Mouse (Mus musculus) liver, postnatal 0 days (tissue): Measurements from ENCODE around the gene Psd4.

ENCODE experiments used
- CTCF ChIP-seq: sonication (generic); IDR thresholded peaks from 2 replicates; pipeline ENCODE4 v1.5.1; 2016; ENCODE audit warnings: antibody characterized with exemption, low read depth
- EP300 ChIP-seq: IDR thresholded peaks from 2 replicates; pipeline ENCODE4 v1.6.1; 2016; ENCODE audit warnings: antibody characterized with exemption, low read depth, mild to moderate bottlenecking

DNA sequence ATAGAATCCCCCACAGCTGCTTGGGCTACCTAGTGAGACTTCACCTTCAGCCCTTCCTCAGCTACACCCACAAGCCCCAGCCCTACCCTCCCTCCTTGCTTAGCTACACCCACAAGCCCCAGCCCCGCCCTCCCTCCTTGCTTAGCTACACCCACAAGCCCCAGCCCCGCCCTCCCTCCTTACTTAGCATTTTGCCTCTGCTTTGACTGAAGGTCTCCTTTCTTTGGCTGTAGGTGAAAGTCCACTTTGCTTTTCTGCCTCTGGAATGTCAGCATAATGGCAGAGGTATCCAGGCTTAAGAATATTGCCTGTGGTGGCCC lies 93.4 kb downstream of the Psd4 start:
- TF ChIP-seq CTCF (no peak), EP300 (no peak)
